9 mouse cellular contexts compared by ENCODE assay signal in genomic region chr6:88855636-88856035, GRCm38 (mm10). TPM values are rescaled to one million over a fixed set of nuclear protein-coding genes. Genes with fewer than 3 reads are reported as not detected.
A peak's percentile ranks its signal among the peaks of the same experiment; 100 is the strongest.
DNase-seq lines count a peak whose midpoint lies in the region; ATAC-seq and TF ChIP-seq lines count a peak whose summit lies in the region.
"Had no signal": no experiment of that assay in that cellular context is flagged by ENCODE, and none has a peak within 500 bp of the region (broad histone marks: within the 10 kb centered on the region; RNA-seq: fewer than 3 reads in every experiment).

No protein-coding gene starts in this region.

- no peak for ATAC-seq in kidney, embryonic 16.5 days (ENCODE audit: low FRiP score, low TSS enrichment)

- H3K27me3 ChIP-seq in kidney, adult 2 months (replicated peaks; ENCODE audit: control insufficient read depth, insufficient read depth, low read length) = no peaks in the 10 kb centered on the region
- H3K27me3 ChIP-seq in kidney, embryonic 16.5 days (ENCODE audit: insufficient read depth, low read length) = no peaks in the 10 kb centered on the region
- H3K27me3 ChIP-seq in midbrain, embryonic 10.5 days (ENCODE audit: low read depth, poor library complexity, severe bottlenecking) = no peaks in the 10 kb centered on the region
- no peaks in the 10 kb centered on the region for H3K27me3 ChIP-seq in splenic B cell, adult 2 months (ENCODE audit: control insufficient read depth, insufficient read depth, low read length, poor library complexity, severe bottlenecking)
- H3K27me3 ChIP-seq: embryonic facial prominence, embryonic 12.5 days had no signal

- intact Hi-C loops in heart, postnatal 14 days (cut with DNase I) = loop anchor here (2.0 kb wide), 1 partner anchor 307 kb away; no protein-coding TSS in a partner anchor
- intact Hi-C loops in left cerebral cortex, postnatal 4 days (cut with DNase I) = no loop called here

- 23% methylated on average over 5 of the region's 5 CpGs for WGBS in kidney, adult 2 months
- WGBS in kidney, embryonic 16.5 days = 22% methylated on average over 5 of the region's 5 CpGs
- WGBS in midbrain, embryonic 10.5 days = 24% methylated on average over 5 of the region's 5 CpGs

- H3K36me3 ChIP-seq in kidney, adult 2 months (ENCODE audit: control insufficient read depth, insufficient read depth, low read length) = no peaks in the 10 kb centered on the region
- H3K36me3 ChIP-seq in kidney, embryonic 16.5 days (ENCODE audit: insufficient read depth, low read length) = peaks cover 4% of the 10 kb centered on the region; the same call in 1 of the 2 replicates
- peaks cover 44% of the 10 kb centered on the region for H3K36me3 ChIP-seq in midbrain, embryonic 10.5 days
- H3K36me3 ChIP-seq in splenic B cell, adult 2 months (ENCODE audit: control insufficient read depth, insufficient read depth, low read length, poor library complexity, severe bottlenecking) = no peaks in the 10 kb centered on the region

- H3K9me3 ChIP-seq in kidney, embryonic 16.5 days (ENCODE audit: low read length) = peaks cover 4% of the 10 kb centered on the region; the same call in 1 of the 2 replicates
- H3K9me3 ChIP-seq in midbrain, embryonic 10.5 days (replicated peaks) = no peaks in the 10 kb centered on the region
- H3K9me3 ChIP-seq: embryonic facial prominence, embryonic 12.5 days had no signal

- H3K9ac ChIP-seq in kidney, embryonic 16.5 days (replicated peaks; ENCODE audit: low read length) = no peak overlapping the region
- H3K9ac ChIP-seq: embryonic facial prominence, embryonic 12.5 days had no signal

- peaks cover 5% of the 10 kb centered on the region; the same call in 1 of the 2 replicates for H3K4me1 ChIP-seq in kidney, adult 2 months (ENCODE audit: control insufficient read depth, insufficient read depth, low read length)
- H3K4me1 ChIP-seq in kidney, embryonic 16.5 days (ENCODE audit: insufficient read depth, low read length) = no peaks in the 10 kb centered on the region
- no peaks in the 10 kb centered on the region for H3K4me1 ChIP-seq in midbrain, embryonic 10.5 days
- H3K4me1 ChIP-seq: embryonic facial prominence, embryonic 12.5 days had no signal

- TF ChIP-seq POLR2A in kidney, adult 2 months (IDR thresholded peaks at IDR 0.05; ENCODE audit: low read depth, low read length) = no peak

- DNase-seq in kidney, adult 2 months = peak; percentile 72
- peak; percentile 86 for DNase-seq in ES-CJ7 (ENCODE audit: low read depth, low spot score)
- peak; percentile 85 to 92 for DNase-seq in cerebellum, postnatal 10 days
- peak; percentile 52 to 84 for DNase-seq in heart, postnatal 14 days
- DNase-seq in left cerebral cortex, postnatal 4 days = peak; percentile 49
- peak; percentile 48 for DNase-seq in midbrain, embryonic 10.5 days (ENCODE audit: low spot score)
- peak; percentile 84 for DNase-seq in splenic B cell, adult 2 months (ENCODE audit: low read depth, low spot score)

- no peak overlapping the region for H3K4me2 ChIP-seq in kidney, embryonic 16.5 days (replicated peaks; ENCODE audit: low read depth, low read length)
- H3K4me2 ChIP-seq: embryonic facial prominence, embryonic 12.5 days had no signal

- peak; percentile 61 for TF ChIP-seq CTCF in kidney, adult 2 months (conservative IDR thresholded peaks at IDR 0.05; ENCODE audit: insufficient read depth, insufficient read length, low read depth, low read length)

- no peak overlapping the region for H3K27ac ChIP-seq in kidney, adult 2 months (ENCODE audit: insufficient read depth, low read depth, low read length)
- H3K27ac ChIP-seq in kidney, embryonic 16.5 days (ENCODE audit: low read length) = no peak overlapping the region
- no peak overlapping the region for H3K27ac ChIP-seq in midbrain, embryonic 10.5 days (replicated peaks)
- H3K27ac ChIP-seq: embryonic facial prominence, embryonic 12.5 days had no signal

- H3K4me3 ChIP-seq in kidney, adult 2 months (ENCODE audit: insufficient read depth, low read depth, low read length) = no peak overlapping the region
- H3K4me3 ChIP-seq in kidney, embryonic 16.5 days (ENCODE audit: low read length) = no peak overlapping the region
- no peak overlapping the region for H3K4me3 ChIP-seq in midbrain, embryonic 10.5 days
- H3K4me3 ChIP-seq: embryonic facial prominence, embryonic 12.5 days had no signal

RNA-seq across cellular contexts. Expression of gene Abtb1, which starts 13.9 kb away (rescaled TPM):
- polyA plus RNA-seq in kidney, adult 2 months (2012; rRNA removed) = 52.8 and 67.8 TPM in 2 replicates
- 43.9 and 44.6 TPM in 2 replicates for polyA plus RNA-seq in kidney, embryonic 16.5 days (2015; fragmentation: Nextera tagmentation; extraction: Ambion mirVana)
- total RNA-seq in heart, postnatal 14 days (2021) = 10 to 100 TPM; 23.4 to 24.3 TPM
- total RNA-seq in left cerebral cortex, postnatal 4 days (2021) = 10 to 100 TPM; 23.2 to 25.3 TPM
- 22.5 and 26.3 TPM in 2 replicates for polyA plus RNA-seq in midbrain, embryonic 10.5 days (2016; fragmentation: Nextera tagmentation; extraction: Ambion mirVana)

RNA-seq across cellular contexts. Expression of gene Podxl2, which starts 19.2 kb away (rescaled TPM):
- 12.5 and 15.7 TPM in 2 replicates for polyA plus RNA-seq in kidney, adult 2 months (2012; rRNA removed)
- 43.0 and 48.9 TPM in 2 replicates for polyA plus RNA-seq in kidney, embryonic 16.5 days (2015; fragmentation: Nextera tagmentation; extraction: Ambion mirVana)
- 10 to 100 TPM; 26.7 to 27.4 TPM for total RNA-seq in heart, postnatal 14 days (2021)
- 100 to 1,000 TPM; 494 to 504 TPM for total RNA-seq in left cerebral cortex, postnatal 4 days (2021)
- polyA plus RNA-seq in midbrain, embryonic 10.5 days (2016; fragmentation: Nextera tagmentation; extraction: Ambion mirVana) = 69.4 and 117 TPM in 2 replicates

RNA-seq across cellular contexts. Expression of gene Mcm2, which starts 42.9 kb away (rescaled TPM):
- 8.9 and 10.2 TPM in 2 replicates for polyA plus RNA-seq in kidney, adult 2 months (2012; rRNA removed)
- 151 and 157 TPM in 2 replicates for polyA plus RNA-seq in kidney, embryonic 16.5 days (2015; fragmentation: Nextera tagmentation; extraction: Ambion mirVana)
- 10 to 100 TPM; 11.0 to 15.4 TPM for total RNA-seq in heart, postnatal 14 days (2021)
- total RNA-seq in left cerebral cortex, postnatal 4 days (2021) = 10 to 100 TPM; 12.5 to 14.3 TPM
- 290 and 301 TPM in 2 replicates for polyA plus RNA-seq in midbrain, embryonic 10.5 days (2016; fragmentation: Nextera tagmentation; extraction: Ambion mirVana)

RNA-seq across cellular contexts. Expression of gene Tpra1, which starts 46.4 kb away (rescaled TPM):
- polyA plus RNA-seq in kidney, adult 2 months (2012; rRNA removed) = 132 and 156 TPM in 2 replicates
- polyA plus RNA-seq in kidney, embryonic 16.5 days (2015; fragmentation: Nextera tagmentation; extraction: Ambion mirVana) = 95.5 and 98.8 TPM in 2 replicates
- 10 to 100 TPM; 34.7 to 38.9 TPM for total RNA-seq in heart, postnatal 14 days (2021)
- 10 to 100 TPM; 37.2 to 41.2 TPM for total RNA-seq in left cerebral cortex, postnatal 4 days (2021)
- 56.0 and 57.6 TPM in 2 replicates for polyA plus RNA-seq in midbrain, embryonic 10.5 days (2016; fragmentation: Nextera tagmentation; extraction: Ambion mirVana)

Comparison
In these comparisons a context has a peak if more than half of its experiments do, and no peak if none do; other contexts are left out.
1. RNA of gene Mcm2, which starts 42.9 kb away (polyA plus RNA-seq): 290 to 301 TPM in midbrain, embryonic 10.5 days and 151 to 157 TPM in kidney, embryonic 16.5 days; 8.9 to 10.2 TPM in kidney, adult 2 months; every median in the first group is over 10 times any median in the second.
2. Peak in every context shown above with its lines, with median percentiles within 50 percentile points of each other: DNase-seq.